Mouse (Mus musculus) induced T-regulatory cell, adult 2 months (primary cell): Measurements from ENCODE around the gene Sfxn1.

ENCODE experiments used
- DNase-seq: peaks from one replicate; pipeline ENCODE4 v3.0.0-alpha.2; 2012; ENCODE audit warnings: low read depth

Gene Sfxn1

GRCm38 (mm10) chr13:54071606-54072331 is at the start of gene Sfxn1:
Sfxn1 (plus strand) TSS chr13:54071869.
- peak; percentile 89 for DNase-seq

GRCm38 (mm10) chr13:54023311-54023710 is 48.4 kb upstream of the Sfxn1 start:
- DNase-seq, result no peak

GRCm38 (mm10) chr13:54027079-54027478 is 44.6 kb upstream of the Sfxn1 start:
- no peak for DNase-seq

GRCm38 (mm10) chr13:54033653-54034052 is 38.0 kb upstream of the Sfxn1 start:
- DNase-seq, result no peak

GRCm38 (mm10) chr13:54035541-54035940 is 36.1 kb upstream of the Sfxn1 start:
- DNase-seq, result peak; percentile 52

GRCm38 (mm10) chr13:54037936-54038335 is 33.7 kb upstream of the Sfxn1 start:
- DNase-seq, result no peak

GRCm38 (mm10) chr13:54040256-54040655 is 31.4 kb upstream of the Sfxn1 start:
- no peak for DNase-seq

- no peak for DNase-seq
These were observed 22.9 kb upstream of the Sfxn1 start for GRCm38 (mm10) chr13:54048679-54049352.

- DNase-seq, result no peak
These were observed 20.0 kb upstream of the Sfxn1 start for GRCm38 (mm10) chr13:54051641-54052040.

GRCm38 (mm10) chr13:54054962-54055361 is 16.7 kb upstream of the Sfxn1 start:
- no peak for DNase-seq

- DNase-seq, result peak; percentile 74
These were observed 16.2 kb upstream of the Sfxn1 start, which contains the start of gene Drd1 for GRCm38 (mm10) chr13:54055448-54055861. Drd1 (minus strand) TSS chr13:54055705.

GRCm38 (mm10) chr13:54062068-54062467 is 9.6 kb upstream of the Sfxn1 start:
- no peak for DNase-seq

- peak; percentile 64 for DNase-seq
These were observed 8.4 kb upstream of the Sfxn1 start for GRCm38 (mm10) chr13:54063292-54063691.

- DNase-seq, result no peak
These were observed 5.5 kb upstream of the Sfxn1 start for GRCm38 (mm10) chr13:54066081-54066746.

- no peak for DNase-seq
These were observed 4.0 kb upstream of the Sfxn1 start for GRCm38 (mm10) chr13:54067617-54068166.

- peak; percentile 9 for DNase-seq
These were observed 658 bp upstream of the Sfxn1 start for GRCm38 (mm10) chr13:54071011-54071410.

GRCm38 (mm10) chr13:54072526-54073057 is 923 bp downstream of the Sfxn1 start:
- DNase-seq, result peak; percentile 49

GRCm38 (mm10) chr13:54073066-54073465 is 1.4 kb downstream of the Sfxn1 start:
- peak; percentile 33 for DNase-seq

- peak; percentile 73 for DNase-seq
These were observed 1.8 kb downstream of the Sfxn1 start for GRCm38 (mm10) chr13:54073491-54073890.

- peak; percentile 43 for DNase-seq
These were observed 3.7 kb downstream of the Sfxn1 start for GRCm38 (mm10) chr13:54075416-54075815.

- no peak for DNase-seq
These were observed 4.4 kb downstream of the Sfxn1 start for GRCm38 (mm10) chr13:54076051-54076450.

- DNase-seq, result no peak
These were observed 5.2 kb downstream of the Sfxn1 start for GRCm38 (mm10) chr13:54076762-54077460.
